Mouse (Mus musculus) mouse embryonic stem cell (cell line): ENCODE data around the gene Rem1.

Experiments
- in situ Hi-C, 2 experiments: fragments of 300-500 bp; cut with MboI; formaldehyde crosslinking; loops; 1 replicate in 1 of 2; 3 replicates in 1 of 2; pipeline ENCODE4 v1.14.3; 2019 to 2020; ENCODE audit warnings: low sequenced_read_pairs in 2 of 2, low pct_unique_long_range_greater_than_20kb in 1 of 2, mixed read lengths in 1 of 2; ENCODE audit not compliant: unreplicated experiment in 1 of 2

Gene Rem1

DNA sequence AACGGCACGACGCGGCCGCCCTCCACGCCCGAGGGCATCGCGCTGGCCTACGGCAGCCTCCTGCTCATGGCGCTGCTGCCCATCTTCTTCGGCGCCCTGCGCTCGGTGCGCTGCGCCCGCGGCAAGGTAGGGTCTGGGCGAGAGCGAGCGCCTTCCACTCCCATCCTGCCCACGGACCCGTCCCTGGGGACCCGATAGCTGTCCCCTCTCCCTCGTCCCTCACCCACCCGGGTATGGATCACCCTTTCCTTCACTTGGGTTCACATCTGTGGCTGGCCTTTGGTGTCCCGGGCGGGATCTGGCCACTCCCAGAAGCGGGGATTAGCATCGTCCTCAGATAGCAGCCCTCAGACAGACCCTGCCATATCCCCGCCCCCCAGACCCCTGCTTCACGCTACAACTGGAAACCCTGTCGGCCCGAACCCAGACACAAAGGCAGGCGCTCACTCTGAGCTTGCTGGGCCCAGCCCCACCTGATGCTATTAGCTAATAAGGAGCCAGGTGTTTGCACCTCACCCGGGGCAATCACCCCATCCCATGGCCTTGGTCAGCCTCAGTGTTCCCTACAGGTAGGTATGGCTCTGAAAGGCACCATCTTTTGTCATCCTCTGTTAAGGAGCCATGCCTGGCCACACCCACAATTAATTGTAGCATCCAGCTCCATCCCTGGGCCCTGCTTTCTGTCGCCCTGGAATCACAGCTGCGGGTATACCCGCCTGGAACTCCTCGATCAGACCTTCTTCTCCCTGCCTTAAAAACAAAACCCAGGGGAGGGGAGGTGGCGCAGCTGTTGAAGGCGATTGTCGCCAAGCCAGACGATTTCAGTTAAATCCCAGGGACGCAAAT lies 43.1 kb downstream of the Rem1 start:
- in situ Hi-C loops, result no loop called here

GRCm38 (mm10) chr2:152670983-152671641 lies 44.4 kb downstream of the Rem1 start:
- in situ Hi-C loops, result no loop called here

GRCm38 (mm10) chr2:152671642-152671999 lies 44.9 kb downstream of the Rem1 start:
- in situ Hi-C loops, result no loop called here

- in situ Hi-C loops, result no loop called here
Observed at GRCm38 (mm10) chr2:152672166-152672565, 45.4 kb downstream of the Rem1 start.

DNA sequence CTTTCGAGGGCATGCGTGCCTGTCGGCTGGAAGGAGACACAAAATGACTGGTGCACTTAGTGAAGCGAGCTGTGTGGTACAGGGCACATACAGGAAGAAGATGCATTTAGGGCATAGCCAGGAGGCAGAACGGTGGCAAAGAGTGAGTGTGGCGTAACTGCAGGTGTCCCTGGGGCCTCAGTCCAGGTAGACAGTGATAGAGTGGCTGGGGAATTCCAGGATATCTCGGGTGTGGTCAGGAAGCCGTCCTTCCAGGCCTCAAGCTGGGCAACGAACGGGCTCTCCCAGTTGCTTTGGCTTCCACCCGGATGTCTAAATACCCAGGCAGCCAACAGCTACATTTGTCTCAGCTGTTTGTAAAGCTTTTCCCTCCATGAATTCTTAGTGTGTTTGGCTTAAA lies 47.4 kb downstream of the Rem1 start:
- in situ Hi-C loops, result no loop called here

- in situ Hi-C loops, result no loop called here
Observed at GRCm38 (mm10) chr2:152675252-152675791, 48.6 kb downstream of the Rem1 start.

GRCm38 (mm10) chr2:152678302-152678701 lies 51.6 kb downstream of the Rem1 start:
- in situ Hi-C loops, result no loop called here

- in situ Hi-C loops, result no loop called here
Observed at GRCm38 (mm10) chr2:152678925-152679324, 52.2 kb downstream of the Rem1 start.

DNA sequence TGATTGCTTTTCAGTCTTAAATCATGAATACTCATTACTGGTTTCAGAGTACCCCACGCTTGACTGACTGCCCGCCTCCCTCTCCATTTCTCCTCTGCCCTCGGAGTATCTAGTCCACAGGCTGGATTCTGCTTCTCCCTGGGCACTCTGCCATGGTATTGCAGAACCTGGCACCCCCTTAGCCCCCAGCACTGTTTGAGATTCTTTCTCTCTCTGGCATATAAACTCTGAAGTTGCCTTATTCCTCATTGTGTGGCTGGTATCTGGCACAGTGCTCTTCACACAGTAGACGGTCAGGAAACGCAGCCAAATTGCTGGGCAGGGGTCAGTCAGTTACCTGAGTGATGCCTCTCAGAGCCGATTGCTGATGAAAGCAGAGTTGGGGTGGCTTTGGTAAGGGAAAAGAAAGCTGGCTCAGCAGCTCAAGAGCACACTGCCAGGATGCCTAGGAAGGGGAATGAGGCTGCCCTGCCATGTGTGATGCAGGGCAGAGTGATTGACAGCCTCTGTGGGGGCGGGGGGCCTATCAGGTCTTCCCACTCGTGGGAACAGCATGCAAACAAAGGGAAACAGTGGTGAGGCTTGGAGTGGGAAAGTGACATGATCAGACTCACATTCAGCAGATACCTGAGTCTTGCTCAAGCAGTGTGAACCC lies 53.1 kb downstream of the Rem1 start:
- in situ Hi-C loops, result loop anchor here in 1 of 2 experiments (10.0 kb wide), 1 partner anchor 65 kb away; no protein-coding TSS in a partner anchor

- in situ Hi-C loops, result loop anchor here in 1 of 2 experiments (10.0 kb wide), 1 partner anchor 62 kb away; no protein-coding TSS in a partner anchor
Observed at GRCm38 (mm10) chr2:152683086-152683485, 56.3 kb downstream of the Rem1 start.
